Mouse (Mus musculus): ENCODE data around the gene Rbm47. TPM values are rescaled to one million over a fixed set of nuclear protein-coding genes. Genes with fewer than 3 reads are reported as not detected.
"Not testable (repeated sequence)": the region's sequence is repeated elsewhere in the genome, so short reads cannot be mapped to it uniquely, and the experiment has no call there.

The Rbm47 gene
- polyA plus RNA-seq, 1 experiment = 24.9 TPM

GRCm38 (mm10) chr5:65991191-65991590, 181.7 kb downstream of the Rbm47 start:
- no peaks in the 10 kb centered on the region for H3K27me3 ChIP-seq (ENCODE audit: control insufficient read depth, insufficient read depth, low read length)
- TF ChIP-seq POLR2A (IDR thresholded peaks at IDR 0.05; ENCODE audit: control insufficient read depth, low read depth, low read length) (no peak), CTCF (IDR thresholded peaks at IDR 0.05; ENCODE audit: control insufficient read depth, insufficient read depth, insufficient replicate concordance, low read depth, low read length) (no peak)
- no peak overlapping the region for H3K4me3 ChIP-seq (ENCODE audit: control insufficient read depth, low read depth, low read length)
- no peaks in the 10 kb centered on the region for H3K36me3 ChIP-seq (ENCODE audit: control insufficient read depth, insufficient read depth, low read length)
- H3K4me1 ChIP-seq (ENCODE audit: control insufficient read depth, insufficient read depth, low read length) = no peaks in the 10 kb centered on the region
- H3K27ac ChIP-seq (ENCODE audit: control insufficient read depth, insufficient read depth, low read depth, low read length) = no peak overlapping the region

- H3K4me3 ChIP-seq (ENCODE audit: control insufficient read depth, low read depth, low read length); H3K4me1 ChIP-seq (ENCODE audit: control insufficient read depth, insufficient read depth, low read length); H3K27ac ChIP-seq (ENCODE audit: control insufficient read depth, insufficient read depth, low read depth, low read length); H3K27me3 ChIP-seq (ENCODE audit: control insufficient read depth, insufficient read depth, low read length); H3K36me3 ChIP-seq (ENCODE audit: control insufficient read depth, insufficient read depth, low read length): not testable (repeated sequence)
Measured at GRCm38 (mm10) chr5:65987004-65987403, 185.9 kb downstream of the Rbm47 start.

GRCm38 (mm10) chr5:65986426-65986825, 186.5 kb downstream of the Rbm47 start:
- Histone ChIP-seq H3K4me1 (ENCODE audit: control insufficient read depth, insufficient read depth, low read length) (peaks cover 7% of the 10 kb centered on the region), H3K27me3 (ENCODE audit: control insufficient read depth, insufficient read depth, low read length) (no peaks in the 10 kb centered on the region), H3K36me3 (ENCODE audit: control insufficient read depth, insufficient read depth, low read length) (no peaks in the 10 kb centered on the region), H3K4me3 (ENCODE audit: control insufficient read depth, low read depth, low read length) (no peak overlapping the region), H3K27ac (ENCODE audit: control insufficient read depth, insufficient read depth, low read depth, low read length) (no peak overlapping the region)
- no peak for TF ChIP-seq CTCF (IDR thresholded peaks at IDR 0.05; ENCODE audit: control insufficient read depth, insufficient read depth, insufficient replicate concordance, low read depth, low read length)
- TF ChIP-seq POLR2A (IDR thresholded peaks at IDR 0.05; ENCODE audit: control insufficient read depth, low read depth, low read length) = no peak

GRCm38 (mm10) chr5:65975731-65976130, 197.2 kb downstream of the Rbm47 start:
- H3K27me3 ChIP-seq (ENCODE audit: control insufficient read depth, insufficient read depth, low read length) = no peaks in the 10 kb centered on the region
- no peak overlapping the region for H3K27ac ChIP-seq (ENCODE audit: control insufficient read depth, insufficient read depth, low read depth, low read length)
- H3K36me3 ChIP-seq (ENCODE audit: control insufficient read depth, insufficient read depth, low read length) = no peaks in the 10 kb centered on the region
- TF ChIP-seq POLR2A (IDR thresholded peaks at IDR 0.05; ENCODE audit: control insufficient read depth, low read depth, low read length) (no peak), CTCF (IDR thresholded peaks at IDR 0.05; ENCODE audit: control insufficient read depth, insufficient read depth, insufficient replicate concordance, low read depth, low read length) (no peak)
- H3K4me3 ChIP-seq (ENCODE audit: control insufficient read depth, low read depth, low read length) = no peak overlapping the region
- no peaks in the 10 kb centered on the region; the same call in 1 of the 2 replicates for H3K4me1 ChIP-seq (ENCODE audit: control insufficient read depth, insufficient read depth, low read length)

- Histone ChIP-seq H3K27me3 (ENCODE audit: control insufficient read depth, insufficient read depth, low read length) (no peaks in the 10 kb centered on the region), H3K4me3 (ENCODE audit: control insufficient read depth, low read depth, low read length) (no peak overlapping the region), H3K27ac (ENCODE audit: control insufficient read depth, insufficient read depth, low read depth, low read length) (no peak overlapping the region), H3K36me3 (ENCODE audit: control insufficient read depth, insufficient read depth, low read length) (no peaks in the 10 kb centered on the region), H3K4me1 (ENCODE audit: control insufficient read depth, insufficient read depth, low read length) (no peaks in the 10 kb centered on the region; the same call in 1 of the 2 replicates)
- TF ChIP-seq POLR2A (IDR thresholded peaks at IDR 0.05; ENCODE audit: control insufficient read depth, low read depth, low read length) (no peak), CTCF (IDR thresholded peaks at IDR 0.05; ENCODE audit: control insufficient read depth, insufficient read depth, insufficient replicate concordance, low read depth, low read length) (no peak)
Measured at GRCm38 (mm10) chr5:65973189-65973588, 199.7 kb downstream of the Rbm47 start.

- H3K27ac ChIP-seq (ENCODE audit: control insufficient read depth, insufficient read depth, low read depth, low read length) = no peak overlapping the region
- H3K4me1 ChIP-seq (ENCODE audit: control insufficient read depth, insufficient read depth, low read length) = no peaks in the 10 kb centered on the region; the same call in 1 of the 2 replicates
- H3K36me3 ChIP-seq (ENCODE audit: control insufficient read depth, insufficient read depth, low read length) = no peaks in the 10 kb centered on the region
- H3K27me3 ChIP-seq (ENCODE audit: control insufficient read depth, insufficient read depth, low read length) = no peaks in the 10 kb centered on the region
- TF ChIP-seq POLR2A (IDR thresholded peaks at IDR 0.05; ENCODE audit: control insufficient read depth, low read depth, low read length) = no peak
- TF ChIP-seq CTCF (IDR thresholded peaks at IDR 0.05; ENCODE audit: control insufficient read depth, insufficient read depth, insufficient replicate concordance, low read depth, low read length) = no peak
- no peak overlapping the region for H3K4me3 ChIP-seq (ENCODE audit: control insufficient read depth, low read depth, low read length)
Measured at GRCm38 (mm10) chr5:65968004-65968403, 204.9 kb downstream of the Rbm47 start.

GRCm38 (mm10) chr5:65967091-65967490, 205.8 kb downstream of the Rbm47 start:
- no peaks in the 10 kb centered on the region for H3K36me3 ChIP-seq (ENCODE audit: control insufficient read depth, insufficient read depth, low read length)
- TF ChIP-seq CTCF (IDR thresholded peaks at IDR 0.05; ENCODE audit: control insufficient read depth, insufficient read depth, insufficient replicate concordance, low read depth, low read length) (no peak), POLR2A (IDR thresholded peaks at IDR 0.05; ENCODE audit: control insufficient read depth, low read depth, low read length) (no peak)
- no peak overlapping the region for H3K27ac ChIP-seq (ENCODE audit: control insufficient read depth, insufficient read depth, low read depth, low read length)
- no peak overlapping the region for H3K4me3 ChIP-seq (ENCODE audit: control insufficient read depth, low read depth, low read length)
- H3K27me3 ChIP-seq (ENCODE audit: control insufficient read depth, insufficient read depth, low read length) = no peaks in the 10 kb centered on the region
- no peaks in the 10 kb centered on the region; the same call in 1 of the 2 replicates for H3K4me1 ChIP-seq (ENCODE audit: control insufficient read depth, insufficient read depth, low read length)

Other genes with a start within 250 kb of the Rbm47 start
- 5.4 and 5.5 TPM in 2 replicates for gene Chrna9, start 238.2 kb downstream of the Rbm47 start, polyA plus RNA-seq (2012; rRNA removed)
- gene 9130230L23Rik, start 168.8 kb downstream of the Rbm47 start, polyA plus RNA-seq (2012; rRNA removed) = 0.61 and 2.7 TPM in 2 replicates
- 50.2 and 56.5 TPM in 2 replicates for gene Nsun7, start 86.8 kb upstream of the Rbm47 start, polyA plus RNA-seq (2012; rRNA removed)